Comparison of ENCODE assay signal across 12 mouse cellular contexts in the genomic region with DNA sequence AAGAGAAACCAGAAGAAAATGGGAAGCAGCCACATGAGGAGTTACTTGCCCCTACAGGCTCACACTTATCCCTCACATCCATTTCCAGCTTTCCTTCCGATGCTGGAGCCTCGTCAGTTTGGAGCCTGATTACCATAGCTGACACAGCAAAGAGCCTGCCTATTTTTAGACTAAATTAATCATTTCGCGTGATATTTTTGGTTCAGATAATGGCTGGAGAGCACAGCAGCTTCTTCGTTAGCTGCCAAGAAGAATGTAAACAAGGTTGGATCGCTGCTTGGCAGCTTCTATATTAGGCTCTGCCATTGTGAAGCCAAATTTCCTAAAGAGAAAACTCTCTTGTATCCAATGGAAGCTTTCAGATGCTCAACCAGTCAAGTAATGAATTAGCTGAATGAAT.
A peak's percentile ranks its signal among the peaks of the same experiment; 100 is the strongest.
DNase-seq lines count a peak whose midpoint lies in the region; ATAC-seq and TF ChIP-seq lines count a peak whose summit lies in the region.
"Had no signal": no experiment of that assay in that cellular context is flagged by ENCODE, and none has a peak within 500 bp of the region (broad histone marks: within the 10 kb centered on the region; RNA-seq: fewer than 3 reads in every experiment).

No protein-coding gene starts in this region.

- H3K9me3 ChIP-seq in forebrain, embryonic 14.5 days (replicated peaks; ENCODE audit: control insufficient read depth, low read length): no peaks in the 10 kb centered on the region
- H3K9me3 ChIP-seq in forebrain, embryonic 11.5 days (ENCODE audit: control insufficient read depth, low read length): no peaks in the 10 kb centered on the region
- no peaks in the 10 kb centered on the region for H3K9me3 ChIP-seq in liver, postnatal 0 days (ENCODE audit: low read length)
- no peaks in the 10 kb centered on the region for H3K9me3 ChIP-seq in liver, embryonic 12.5 days (replicated peaks)
- no peaks in the 10 kb centered on the region for H3K9me3 ChIP-seq in heart, embryonic 14.5 days (ENCODE audit: control insufficient read depth, low read length)
- H3K9me3 ChIP-seq: midbrain, embryonic 12.5 days; neural tube, embryonic 12.5 days had no signal

- no peak overlapping the region for H3K27ac ChIP-seq in forebrain, embryonic 14.5 days (ENCODE audit: low read depth, low read length)
- no peak overlapping the region for H3K27ac ChIP-seq in forebrain, embryonic 11.5 days (ENCODE audit: low read depth, low read length)
- no peak overlapping the region for H3K27ac ChIP-seq in liver, postnatal 0 days (ENCODE audit: low read depth)
- H3K27ac ChIP-seq in liver, embryonic 12.5 days: no peak overlapping the region
- H3K27ac ChIP-seq in heart, embryonic 14.5 days (replicated peaks in 1 of 2; ENCODE audit: control insufficient read depth in 1 of 2, insufficient read depth in 1 of 2, low read depth in 2 of 2, low read length in 2 of 2): peak overlapping the region; percentile 12 to 39; a peak in 2 of 4 replicates
- H3K27ac ChIP-seq: liver, embryonic 14.5 days; midbrain, embryonic 12.5 days; neural tube, embryonic 12.5 days had no signal

- no peak for TF ChIP-seq CTCF in liver, postnatal 0 days (IDR thresholded peaks at IDR 0.05; ENCODE audit: low read depth)

- H3K4me1 ChIP-seq in forebrain, embryonic 14.5 days (ENCODE audit: control insufficient read depth, insufficient read depth, low read length): no peaks in the 10 kb centered on the region
- H3K4me1 ChIP-seq in forebrain, embryonic 11.5 days (replicated peaks; ENCODE audit: control insufficient read depth, insufficient read depth, low read length): no peaks in the 10 kb centered on the region
- no peaks in the 10 kb centered on the region for H3K4me1 ChIP-seq in liver, postnatal 0 days (ENCODE audit: insufficient read depth)
- H3K4me1 ChIP-seq in liver, embryonic 12.5 days: no peaks in the 10 kb centered on the region
- peaks cover 0 to 15% of the 10 kb centered on the region in 2 experiments; a peak in 2 of 4 replicates for H3K4me1 ChIP-seq in heart, embryonic 14.5 days (ENCODE audit: control insufficient read depth in 2 of 2, insufficient read depth in 2 of 2, low read length in 2 of 2)
- H3K4me1 ChIP-seq: midbrain, embryonic 12.5 days; neural tube, embryonic 12.5 days had no signal

- no peak overlapping the region for H3K9ac ChIP-seq in forebrain, embryonic 14.5 days (ENCODE audit: low read length)
- H3K9ac ChIP-seq in forebrain, embryonic 11.5 days (ENCODE audit: low read length): no peak overlapping the region
- no peak overlapping the region for H3K9ac ChIP-seq in liver, postnatal 0 days (replicated peaks)
- no peak overlapping the region for H3K9ac ChIP-seq in liver, embryonic 12.5 days
- H3K9ac ChIP-seq in heart, embryonic 14.5 days (ENCODE audit: low read length): no peak overlapping the region
- H3K9ac ChIP-seq: liver, embryonic 14.5 days; midbrain, embryonic 12.5 days; neural tube, embryonic 12.5 days had no signal

- no peaks in the 10 kb centered on the region for H3K27me3 ChIP-seq in forebrain, embryonic 14.5 days (replicated peaks; ENCODE audit: control insufficient read depth, insufficient read depth, low read length)
- no peaks in the 10 kb centered on the region for H3K27me3 ChIP-seq in forebrain, embryonic 11.5 days (ENCODE audit: control insufficient read depth, insufficient read depth, low read length)
- H3K27me3 ChIP-seq in liver, postnatal 0 days (ENCODE audit: insufficient read depth, low read length): no peaks in the 10 kb centered on the region
- H3K27me3 ChIP-seq in liver, embryonic 12.5 days (replicated peaks): no peaks in the 10 kb centered on the region
- H3K27me3 ChIP-seq in heart, embryonic 14.5 days (ENCODE audit: control insufficient read depth, insufficient read depth, low read length): no peaks in the 10 kb centered on the region
- H3K27me3 ChIP-seq: midbrain, embryonic 12.5 days; neural tube, embryonic 12.5 days had no signal

- TF ChIP-seq EP300 in liver, postnatal 0 days (IDR thresholded peaks at IDR 0.05; ENCODE audit: low read depth): 0 out of 2 replicates have a peak, but pooled peaks have one; percentile 14

- H3K36me3 ChIP-seq in forebrain, embryonic 14.5 days (ENCODE audit: control insufficient read depth, insufficient read depth, low read length): no peaks in the 10 kb centered on the region
- no peaks in the 10 kb centered on the region for H3K36me3 ChIP-seq in forebrain, embryonic 11.5 days (ENCODE audit: control insufficient read depth, insufficient read depth, low read length)
- H3K36me3 ChIP-seq in liver, postnatal 0 days (replicated peaks; ENCODE audit: insufficient read depth, low read length): no peaks in the 10 kb centered on the region
- H3K36me3 ChIP-seq in liver, embryonic 12.5 days: no peaks in the 10 kb centered on the region
- H3K36me3 ChIP-seq in heart, embryonic 14.5 days (ENCODE audit: control insufficient read depth, insufficient read depth, low read length): no peaks in the 10 kb centered on the region
- H3K36me3 ChIP-seq: midbrain, embryonic 12.5 days; neural tube, embryonic 12.5 days had no signal

- DNase-seq in forebrain, embryonic 14.5 days (ENCODE audit: low spot score): peak; percentile 66
- no peak for DNase-seq in forebrain, embryonic 11.5 days (ENCODE audit: low spot score)
- DNase-seq in liver, postnatal 0 days: no peak
- DNase-seq in brain, embryonic 18.5 days (ENCODE audit: low read depth, low spot score): peak; percentile 16
- no peak for DNase-seq in T-cell, adult 2 months (ENCODE audit: low spot score)
- DNase-seq in thymus, postnatal 0 days (ENCODE audit: low spot score): no peak
- DNase-seq: right cerebral cortex, postnatal 25 days had no signal

- 18% methylated on average over 6 of the region's 6 CpGs for WGBS in forebrain, embryonic 14.5 days
- 62% methylated on average over 6 of the region's 6 CpGs for WGBS in forebrain, embryonic 11.5 days
- WGBS in liver, postnatal 0 days (ENCODE audit: insufficient replicate concordance): 62% methylated on average over 6 of the region's 6 CpGs
- 54% methylated on average over 6 of the region's 6 CpGs for WGBS in liver, embryonic 12.5 days (ENCODE audit: insufficient replicate concordance)
- WGBS in heart, embryonic 14.5 days: 16% methylated on average over 6 of the region's 6 CpGs

- H3K4me3 ChIP-seq in forebrain, embryonic 14.5 days (ENCODE audit: low read depth, low read length): no peak overlapping the region
- H3K4me3 ChIP-seq in forebrain, embryonic 11.5 days (ENCODE audit: low read depth, low read length): no peak overlapping the region
- H3K4me3 ChIP-seq in liver, postnatal 0 days (ENCODE audit: low read depth, low read length): no peak overlapping the region
- H3K4me3 ChIP-seq in liver, embryonic 12.5 days: no peak overlapping the region
- no peak overlapping the region for H3K4me3 ChIP-seq in heart, embryonic 14.5 days (ENCODE audit: control insufficient read depth in 1 of 2, insufficient read depth in 1 of 2, low read depth in 1 of 2, low read length in 2 of 2)
- H3K4me3 ChIP-seq: midbrain, embryonic 12.5 days; neural tube, embryonic 12.5 days had no signal

- peak; percentile 20; the same call in 1 of the 2 replicates for ATAC-seq in forebrain, embryonic 14.5 days
- ATAC-seq in forebrain, embryonic 11.5 days (replicated peaks; ENCODE audit: low FRiP score): no peak
- no peak for ATAC-seq in liver, postnatal 0 days
- ATAC-seq in liver, embryonic 12.5 days: no peak
- no peak for ATAC-seq in heart, embryonic 14.5 days (ENCODE audit: insufficient number of reproducible peaks, insufficient read depth, low FRiP score, low read depth)

- H3K4me2 ChIP-seq in forebrain, embryonic 14.5 days (ENCODE audit: low read length): no peak overlapping the region
- no peak overlapping the region for H3K4me2 ChIP-seq in forebrain, embryonic 11.5 days (ENCODE audit: low read depth, low read length, severe bottlenecking)
- no peak overlapping the region for H3K4me2 ChIP-seq in liver, postnatal 0 days (ENCODE audit: low read depth, low read length)
- H3K4me2 ChIP-seq in liver, embryonic 12.5 days: no peak overlapping the region
- H3K4me2 ChIP-seq in heart, embryonic 14.5 days (ENCODE audit: low read length): peak overlapping the region; percentile 50
- H3K4me2 ChIP-seq: midbrain, embryonic 12.5 days; neural tube, embryonic 12.5 days had no signal

Comparison
In these comparisons a context has a peak if more than half of its experiments do, and no peak if none do; other contexts are left out.
1. DNase-seq: peak in forebrain, embryonic 14.5 days (single experiment) and brain, embryonic 18.5 days (single experiment); none in forebrain, embryonic 11.5 days (single experiment), liver, postnatal 0 days (single experiment), T-cell, adult 2 months (single experiment) and thymus, postnatal 0 days (single experiment).
2. H3K27ac ChIP-seq: peak in heart, embryonic 14.5 days (2 of 2); none in forebrain, embryonic 14.5 days (single experiment), forebrain, embryonic 11.5 days (single experiment), liver, postnatal 0 days (single experiment) and liver, embryonic 12.5 days (single experiment).